Mouse (Mus musculus) megakaryocyte, embryonic 14.5 days (primary cell): ENCODE measurements at regions not wholly inside any gene's neighbourhood (a gene's known extent, or its start where the extent isn't known, plus 50 kb on each side); places are given as distances from the start of the nearest gene placed in this dataset.

Experiments
- FLI1 ChIP-seq: IDR thresholded peaks from 2 replicates; pipeline ENCODE4 v1.6.1; 2012; ENCODE audit warnings: low read length, inconsistent platforms, mixed read lengths
- GATA1 ChIP-seq: IDR thresholded peaks from 3 replicates; pipeline ENCODE4 v1.6.1; 2012; ENCODE audit warnings: mixed read lengths, low read length, inconsistent platforms, borderline replicate concordance

DNA sequence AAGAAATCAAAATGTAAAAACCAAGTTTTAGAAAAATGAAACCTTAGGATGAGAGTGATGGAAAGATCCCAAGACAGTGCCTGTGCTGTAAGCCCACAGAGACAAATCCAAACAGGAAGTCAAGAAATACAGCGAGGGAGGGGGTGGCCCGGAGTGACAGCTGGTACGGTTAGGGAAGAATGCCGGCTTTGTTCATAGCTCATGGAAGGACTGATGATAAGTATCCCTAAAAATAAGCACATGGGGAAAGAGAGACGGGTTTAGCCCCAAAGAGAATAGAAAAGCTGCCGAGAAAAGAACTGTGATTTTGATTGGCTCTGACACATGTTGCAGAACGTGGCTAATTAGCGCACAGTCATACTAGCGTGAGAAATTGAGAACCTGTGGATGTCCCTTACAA, 382.6 kb downstream of the Cd83 start:
- no peak for TF ChIP-seq GATA1
- TF ChIP-seq FLI1: no peak
